Mouse (Mus musculus) stomach, embryonic 16.5 days (tissue): ENCODE measurements at regions not wholly inside any gene's neighbourhood (a gene's known extent, or its start where the extent isn't known, plus 50 kb on each side); places are given as distances from the start of the nearest gene placed in this dataset.
A peak's percentile ranks its signal among the peaks of the same experiment; 100 is the strongest.

Experiments
- ATAC-seq: fragments of 200-750 bp; cut with Nextera tagmentation; 2 replicates; pipeline ENCODE4 v1.8.0; 2017; ENCODE audit warnings: moderate number of reproducible peaks, moderate TSS enrichment; ENCODE audit not compliant: insufficient read depth, low FRiP score
- H3K27ac ChIP-seq: fragments of 300-500 bp; sonication (generic); 2 replicates; pipeline ENCODE4 v1.5.1; 2014; ENCODE audit warnings: low read length
- H3K27me3 ChIP-seq: fragments of 300-500 bp; sonication (generic); 2 replicates; pipeline ENCODE4 v1.6.1; 2014; ENCODE audit warnings: low read length, control low read depth, mixed read lengths; ENCODE audit not compliant: control insufficient read depth, insufficient read depth
- H3K36me3 ChIP-seq: fragments of 300-500 bp; sonication (generic); 2 replicates; pipeline ENCODE4 v1.6.1; 2014; ENCODE audit warnings: low read length; ENCODE audit not compliant: control insufficient read depth, insufficient read depth
- H3K4me1 ChIP-seq: fragments of 300-500 bp; sonication (generic); 2 replicates; pipeline ENCODE4 v1.6.1; 2014; ENCODE audit warnings: low read length, control low read depth, mixed read lengths; ENCODE audit not compliant: control insufficient read depth, insufficient read depth
- H3K4me2 ChIP-seq: fragments of 300-500 bp; sonication (generic); 2 replicates; pipeline ENCODE4 v1.6.1; 2014; ENCODE audit warnings: low read depth, low read length, mixed read lengths
- H3K4me3 ChIP-seq: fragments of 300-500 bp; sonication (generic); replicated peaks from 2 replicates; pipeline ENCODE4 v1.5.1; 2014; ENCODE audit warnings: mild to moderate bottlenecking, low read length
- H3K9ac ChIP-seq: fragments of 300-500 bp; sonication (generic); 2 replicates; pipeline ENCODE4 v1.6.1; 2014; ENCODE audit warnings: low read length
- H3K9me3 ChIP-seq: fragments of 300-500 bp; sonication (generic); replicated peaks from 2 replicates; pipeline ENCODE4 v1.6.1; 2016; ENCODE audit warnings: low read length, control low read depth; ENCODE audit not compliant: control insufficient read depth
- WGBS: fragments of 180-500 bp; shearing (Covaris S2); extraction: QIAGEN DNeasy Blood & Tissue Kit; methylation state at CpG from one replicate; pipeline ENCODE4 v1.1.7; 2014; 5-methylcytosine and 5-hydroxymethylcytosine counted together

- peak overlapping the region; percentile 24 for H3K4me2 ChIP-seq
- ATAC-seq: peak; percentile 67
- no peak overlapping the region for H3K27ac ChIP-seq
Measured at GRCm38 (mm10) chr12:29257735-29258547, 270.2 kb upstream of the Myt1l start.

GRCm38 (mm10) chr12:29258548-29258874, 269.7 kb upstream of the Myt1l start:
- H3K4me2 ChIP-seq: peak overlapping the region; percentile 24
- no peaks in the 10 kb centered on the region for H3K27me3 ChIP-seq
- no peaks in the 10 kb centered on the region for H3K36me3 ChIP-seq
- no peaks in the 10 kb centered on the region for H3K9me3 ChIP-seq
- H3K27ac ChIP-seq: no peak overlapping the region
- no peak overlapping the region for H3K9ac ChIP-seq
- H3K4me3 ChIP-seq: no peak overlapping the region
- ATAC-seq: peak; percentile 24; the same call in 1 of the 2 replicates
- peaks cover 8% of the 10 kb centered on the region for H3K4me1 ChIP-seq

More at GRCm38 (mm10) chr12:29257735-29258547, 270.2 kb upstream of the Myt1l start:
- H3K4me1 ChIP-seq: peaks cover 8% of the 10 kb centered on the region
- H3K36me3 ChIP-seq: no peaks in the 10 kb centered on the region
- no peaks in the 10 kb centered on the region for H3K27me3 ChIP-seq
- 24% methylated on average over 16 of the region's 16 CpGs for WGBS
- H3K9me3 ChIP-seq: no peaks in the 10 kb centered on the region
- H3K4me3 ChIP-seq: no peak overlapping the region
- no peak overlapping the region for H3K9ac ChIP-seq

GRCm38 (mm10) chr12:29258966-29259365, 269.2 kb upstream of the Myt1l start:
- no peak for ATAC-seq
- Histone ChIP-seq H3K4me1 (peaks cover 8% of the 10 kb centered on the region), H3K4me3 (no peak overlapping the region), H3K4me2 (no peak overlapping the region), H3K36me3 (no peaks in the 10 kb centered on the region), H3K27ac (no peak overlapping the region), H3K27me3 (no peaks in the 10 kb centered on the region), H3K9ac (no peak overlapping the region), H3K9me3 (no peaks in the 10 kb centered on the region)
- 52% methylated on average over 7 of the region's 7 CpGs for WGBS

- no peak overlapping the region for H3K9ac ChIP-seq
- no peaks in the 10 kb centered on the region for H3K27me3 ChIP-seq
- no peaks in the 10 kb centered on the region for H3K36me3 ChIP-seq
- no peaks in the 10 kb centered on the region for H3K4me1 ChIP-seq
- WGBS: 96% methylated on average over 4 of the region's 4 CpGs
- no peak overlapping the region for H3K4me3 ChIP-seq
- H3K27ac ChIP-seq: no peak overlapping the region
- no peak for ATAC-seq
- no peaks in the 10 kb centered on the region for H3K9me3 ChIP-seq
- no peak overlapping the region for H3K4me2 ChIP-seq
Measured at GRCm38 (mm10) chr12:29274166-29274565, 254.0 kb upstream of the Myt1l start.

- ATAC-seq: no peak
- H3K9ac ChIP-seq: no peak overlapping the region
- no peak overlapping the region for H3K4me2 ChIP-seq
Measured at GRCm38 (mm10) chr12:29275676-29276075, 252.5 kb upstream of the Myt1l start.

GRCm38 (mm10) chr12:29279631-29280080, 248.5 kb upstream of the Myt1l start:
- 15% methylated on average over 13 of the region's 13 CpGs for WGBS
- H3K36me3 ChIP-seq: no peaks in the 10 kb centered on the region
- no peaks in the 10 kb centered on the region for H3K9me3 ChIP-seq
- H3K4me2 ChIP-seq: no peak overlapping the region
- H3K27ac ChIP-seq: no peak overlapping the region
- ATAC-seq: no peak
- peak overlapping the region; percentile 48; the same call in 1 of the 2 replicates for H3K9ac ChIP-seq
- no peaks in the 10 kb centered on the region for H3K4me1 ChIP-seq
- no peak overlapping the region for H3K4me3 ChIP-seq
- no peaks in the 10 kb centered on the region for H3K27me3 ChIP-seq

More at GRCm38 (mm10) chr12:29275676-29276075, 252.5 kb upstream of the Myt1l start:
- Histone ChIP-seq H3K27me3 (no peaks in the 10 kb centered on the region), H3K4me1 (no peaks in the 10 kb centered on the region), H3K36me3 (no peaks in the 10 kb centered on the region), H3K27ac (no peak overlapping the region), H3K4me3 (no peak overlapping the region), H3K9me3 (no peaks in the 10 kb centered on the region)
- 53% methylated on average over 4 of the region's 4 CpGs for WGBS

- no peak for ATAC-seq
- H3K4me3 ChIP-seq: no peak overlapping the region
Measured at GRCm38 (mm10) chr12:29280081-29280788, 247.9 kb upstream of the Myt1l start.

GRCm38 (mm10) chr12:29280861-29281630, 247.1 kb upstream of the Myt1l start:
- no peaks in the 10 kb centered on the region for H3K4me1 ChIP-seq
- H3K36me3 ChIP-seq: no peaks in the 10 kb centered on the region
- H3K4me3 ChIP-seq: no peak overlapping the region
- H3K27me3 ChIP-seq: no peaks in the 10 kb centered on the region
- no peak overlapping the region for H3K27ac ChIP-seq
- H3K9me3 ChIP-seq: no peaks in the 10 kb centered on the region
- no peak overlapping the region for H3K9ac ChIP-seq
- no peak overlapping the region for H3K4me2 ChIP-seq
- no peak for ATAC-seq
- WGBS: 63% methylated on average over 17 of the region's 17 CpGs

More at GRCm38 (mm10) chr12:29280081-29280788, 247.9 kb upstream of the Myt1l start:
- WGBS: 10% methylated on average over 9 of the region's 9 CpGs
- Histone ChIP-seq H3K4me1 (no peaks in the 10 kb centered on the region), H3K9ac (peak overlapping the region; percentile 48; the same call in 1 of the 2 replicates), H3K27ac (no peak overlapping the region), H3K27me3 (no peaks in the 10 kb centered on the region), H3K36me3 (no peaks in the 10 kb centered on the region), H3K4me2 (no peak overlapping the region), H3K9me3 (no peaks in the 10 kb centered on the region)
